Mouse (Mus musculus) ES-E14 (cell line): ENCODE measurements around the gene H2-Ke6.
"Not testable (repeated sequence)": the region's sequence is repeated elsewhere in the genome, so short reads cannot be mapped to it uniquely, and the experiment has no call there.

ENCODE experiments used
- MAFK ChIP-seq: IDR thresholded peaks from 2 replicates; pipeline ENCODE4 v1.6.1; 2014; ENCODE audit warnings: mild to moderate bottlenecking, low read depth, low read length, inconsistent platforms; ENCODE audit not compliant: insufficient read depth
- ZC3H11A ChIP-seq: IDR thresholded peaks from 2 replicates; pipeline ENCODE4 v1.6.1; 2012; ENCODE audit warnings: low read depth, mild to moderate bottlenecking, inconsistent platforms, low read length, borderline replicate concordance

GRCm38 (mm10) chr17:34000796-34001195, 27.1 kb downstream of the H2-Ke6 start:
- not testable (repeated sequence) for TF ChIP-seq MAFK, ZC3H11A
